Mouse (Mus musculus): ENCODE measurements around the gene Fbxl21. TPM values are rescaled to one million over a fixed set of nuclear protein-coding genes. Genes with fewer than 3 reads are reported as not detected.

Fbxl21 gene
- polyA plus RNA-seq, 1 experiment = 2.2 TPM

- Histone ChIP-seq H3K27ac (ENCODE audit: insufficient read depth, low read depth, low read length) (no peak overlapping the region), H3K36me3 (ENCODE audit: control insufficient read depth, insufficient read depth, low read length) (no peaks in the 10 kb centered on the region), H3K27me3 (ENCODE audit: control insufficient read depth, insufficient read depth, low read length) (no peaks in the 10 kb centered on the region), H3K4me3 (ENCODE audit: low read depth, low read length) (no peak overlapping the region), H3K4me1 (ENCODE audit: control insufficient read depth, insufficient read depth, insufficient read length, low read length) (peaks cover 15% of the 10 kb centered on the region; the same call in 1 of the 2 replicates)
- 88% methylated on average over 3 of the region's 3 CpGs for WGBS
- TF ChIP-seq CTCF (IDR thresholded peaks at IDR 0.05; ENCODE audit: extremely low read depth, insufficient read length, insufficient replicate concordance, low read depth, low read length) (no peak), POLR2A (IDR thresholded peaks at IDR 0.05; ENCODE audit: low read depth, low read length) (no peak)
Observed at GRCm38 (mm10) chr13:56544956-56545355, 22.7 kb downstream of the Fbxl21 start.

GRCm38 (mm10) chr13:56548401-56548800 lies 26.1 kb downstream of the Fbxl21 start, which contains the start of gene Lect2:
Gene Lect2, minus strand, starts transcription at chr13:56548502.
- no peak within 1 kb of the TSS for H3K4me3 ChIP-seq (ENCODE audit: low read depth, low read length)
- no peaks in the 10 kb centered on the region for H3K27me3 ChIP-seq (ENCODE audit: control insufficient read depth, insufficient read depth, low read length)
- H3K27ac ChIP-seq (ENCODE audit: insufficient read depth, low read depth, low read length) = no peak within 1 kb of the TSS
- no peaks in the 10 kb centered on the region for H3K36me3 ChIP-seq (ENCODE audit: control insufficient read depth, insufficient read depth, low read length)
- 20% methylated on average over 9 of the region's 9 CpGs for WGBS
- peaks cover 25% of the 10 kb centered on the region; the same call in 1 of the 2 replicates for H3K4me1 ChIP-seq (ENCODE audit: control insufficient read depth, insufficient read depth, insufficient read length, low read length)
- TF ChIP-seq CTCF (IDR thresholded peaks at IDR 0.05; ENCODE audit: extremely low read depth, insufficient read length, insufficient replicate concordance, low read depth, low read length) (no peak), POLR2A (IDR thresholded peaks at IDR 0.05; ENCODE audit: low read depth, low read length) (no peak)

- no peak for TF ChIP-seq POLR2A (IDR thresholded peaks at IDR 0.05; ENCODE audit: low read depth, low read length)
- TF ChIP-seq CTCF (IDR thresholded peaks at IDR 0.05; ENCODE audit: extremely low read depth, insufficient read length, insufficient replicate concordance, low read depth, low read length) = no peak
- no peaks in the 10 kb centered on the region for H3K36me3 ChIP-seq (ENCODE audit: control insufficient read depth, insufficient read depth, low read length)
- H3K4me3 ChIP-seq (ENCODE audit: low read depth, low read length) = no peak overlapping the region
- no peaks in the 10 kb centered on the region for H3K27me3 ChIP-seq (ENCODE audit: control insufficient read depth, insufficient read depth, low read length)
- H3K4me1 ChIP-seq (ENCODE audit: control insufficient read depth, insufficient read depth, insufficient read length, low read length) = peaks cover 25% of the 10 kb centered on the region; the same call in 1 of the 2 replicates
- 23% methylated on average over 4 of the region's 4 CpGs for WGBS
- no peak overlapping the region for H3K27ac ChIP-seq (ENCODE audit: insufficient read depth, low read depth, low read length)
Observed at GRCm38 (mm10) chr13:56549364-56549763, 27.1 kb downstream of the Fbxl21 start.

- no peak overlapping the region for H3K4me3 ChIP-seq (ENCODE audit: low read depth, low read length)
- 5% methylated on average over 1 of the region's 1 CpGs for WGBS
- H3K27me3 ChIP-seq (ENCODE audit: control insufficient read depth, insufficient read depth, low read length) = no peaks in the 10 kb centered on the region
- H3K4me1 ChIP-seq (ENCODE audit: control insufficient read depth, insufficient read depth, insufficient read length, low read length) = peaks cover 25% of the 10 kb centered on the region; the same call in 1 of the 2 replicates
- TF ChIP-seq CTCF (IDR thresholded peaks at IDR 0.05; ENCODE audit: extremely low read depth, insufficient read length, insufficient replicate concordance, low read depth, low read length) (no peak), POLR2A (IDR thresholded peaks at IDR 0.05; ENCODE audit: low read depth, low read length) (no peak)
- no peak overlapping the region for H3K27ac ChIP-seq (ENCODE audit: insufficient read depth, low read depth, low read length)
- no peaks in the 10 kb centered on the region for H3K36me3 ChIP-seq (ENCODE audit: control insufficient read depth, insufficient read depth, low read length)
Observed at GRCm38 (mm10) chr13:56550574-56550973, 28.3 kb downstream of the Fbxl21 start.

- 78% methylated on average over 6 of the region's 6 CpGs for WGBS
- no peak overlapping the region for H3K27ac ChIP-seq (ENCODE audit: insufficient read depth, low read depth, low read length)
- TF ChIP-seq CTCF (IDR thresholded peaks at IDR 0.05; ENCODE audit: extremely low read depth, insufficient read length, insufficient replicate concordance, low read depth, low read length) (no peak), POLR2A (IDR thresholded peaks at IDR 0.05; ENCODE audit: low read depth, low read length) (no peak)
- no peaks in the 10 kb centered on the region for H3K27me3 ChIP-seq (ENCODE audit: control insufficient read depth, insufficient read depth, low read length)
- peaks cover 35% of the 10 kb centered on the region; the same call in 1 of the 2 replicates for H3K4me1 ChIP-seq (ENCODE audit: control insufficient read depth, insufficient read depth, insufficient read length, low read length)
- H3K36me3 ChIP-seq (ENCODE audit: control insufficient read depth, insufficient read depth, low read length) = no peaks in the 10 kb centered on the region
- no peak overlapping the region for H3K4me3 ChIP-seq (ENCODE audit: low read depth, low read length)
Observed at GRCm38 (mm10) chr13:56551661-56552060, 29.4 kb downstream of the Fbxl21 start.

- TF ChIP-seq POLR2A (IDR thresholded peaks at IDR 0.05; ENCODE audit: low read depth, low read length) (no peak), CTCF (IDR thresholded peaks at IDR 0.05; ENCODE audit: extremely low read depth, insufficient read length, insufficient replicate concordance, low read depth, low read length) (no peak)
- WGBS = 72% methylated on average over 2 of the region's 2 CpGs
- no peaks in the 10 kb centered on the region for H3K36me3 ChIP-seq (ENCODE audit: control insufficient read depth, insufficient read depth, low read length)
- H3K4me3 ChIP-seq (ENCODE audit: low read depth, low read length) = no peak overlapping the region
- peaks cover 34% of the 10 kb centered on the region for H3K4me1 ChIP-seq (ENCODE audit: control insufficient read depth, insufficient read depth, insufficient read length, low read length)
- H3K27me3 ChIP-seq (ENCODE audit: control insufficient read depth, insufficient read depth, low read length) = no peaks in the 10 kb centered on the region
- no peak overlapping the region for H3K27ac ChIP-seq (ENCODE audit: insufficient read depth, low read depth, low read length)
Observed at GRCm38 (mm10) chr13:56553923-56554322, 31.7 kb downstream of the Fbxl21 start.

GRCm38 (mm10) chr13:56554409-56554808 lies 32.1 kb downstream of the Fbxl21 start:
- Histone ChIP-seq H3K4me3 (ENCODE audit: low read depth, low read length) (no peak overlapping the region), H3K4me1 (ENCODE audit: control insufficient read depth, insufficient read depth, insufficient read length, low read length) (peaks cover 30% of the 10 kb centered on the region), H3K27ac (ENCODE audit: insufficient read depth, low read depth, low read length) (no peak overlapping the region), H3K27me3 (ENCODE audit: control insufficient read depth, insufficient read depth, low read length) (no peaks in the 10 kb centered on the region), H3K36me3 (ENCODE audit: control insufficient read depth, insufficient read depth, low read length) (no peaks in the 10 kb centered on the region)
- TF ChIP-seq POLR2A (IDR thresholded peaks at IDR 0.05; ENCODE audit: low read depth, low read length) (no peak), CTCF (IDR thresholded peaks at IDR 0.05; ENCODE audit: extremely low read depth, insufficient read length, insufficient replicate concordance, low read depth, low read length) (no peak)
- 42% methylated on average over 2 of the region's 2 CpGs for WGBS

Measured in small intestine, adult 2 months (tissue).